Mouse (Mus musculus) testis, postnatal 10 days (tissue): ENCODE measurements around the gene Eya2.
A peak's percentile ranks its signal among the peaks of the same experiment; 100 is the strongest.
"Not testable (repeated sequence)": the region's sequence is repeated elsewhere in the genome, so short reads cannot be mapped to it uniquely, and the experiment has no call there.

Experiments used
- DNase-seq: peaks from one replicate; pipeline ENCODE4 v3.0.0; 2021; ENCODE audit warnings: low spot score

The Eya2 gene

DNA sequence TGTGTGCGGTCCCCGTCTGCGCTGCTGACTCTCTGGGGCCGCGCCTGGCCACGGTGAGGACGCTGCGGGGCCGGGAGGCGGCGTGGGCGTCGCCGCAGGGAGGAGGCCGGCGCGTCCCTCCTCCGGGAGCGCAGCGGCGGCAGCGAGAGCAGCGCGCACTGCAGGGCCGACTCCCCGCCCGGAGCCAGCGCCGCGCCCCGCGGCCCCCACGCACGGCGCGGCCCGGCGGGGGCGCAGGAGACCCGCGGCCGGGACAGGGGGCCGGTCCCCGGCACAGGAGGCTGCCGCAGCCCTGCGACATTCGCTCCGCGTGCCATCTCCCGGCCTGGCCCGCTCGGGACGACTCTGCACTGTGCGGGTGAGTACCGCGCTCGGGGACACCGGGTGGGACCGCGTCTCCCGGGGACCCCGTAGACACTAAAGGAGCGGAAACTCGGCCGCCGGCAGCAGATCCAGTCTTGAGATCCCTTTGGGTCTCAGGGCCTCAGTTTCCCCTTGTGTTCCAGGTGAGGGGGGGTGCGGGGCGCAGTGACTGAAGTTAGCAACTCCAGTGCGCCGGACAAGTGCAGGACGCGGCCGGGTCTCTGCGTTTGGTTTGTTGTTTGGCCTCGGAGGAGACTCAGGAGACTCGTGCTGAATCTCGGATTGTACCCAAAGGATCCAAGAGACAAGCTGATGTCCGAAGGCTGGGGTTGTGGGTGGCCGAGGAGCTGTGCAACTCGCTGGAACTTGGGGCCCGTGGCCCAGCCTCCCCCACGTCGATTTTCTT, at the start of gene Eya2:
TSS of gene Eya2 (plus strand) at position 126 of the 769 bp plus-strand sequence.
- no peak for DNase-seq

DNA sequence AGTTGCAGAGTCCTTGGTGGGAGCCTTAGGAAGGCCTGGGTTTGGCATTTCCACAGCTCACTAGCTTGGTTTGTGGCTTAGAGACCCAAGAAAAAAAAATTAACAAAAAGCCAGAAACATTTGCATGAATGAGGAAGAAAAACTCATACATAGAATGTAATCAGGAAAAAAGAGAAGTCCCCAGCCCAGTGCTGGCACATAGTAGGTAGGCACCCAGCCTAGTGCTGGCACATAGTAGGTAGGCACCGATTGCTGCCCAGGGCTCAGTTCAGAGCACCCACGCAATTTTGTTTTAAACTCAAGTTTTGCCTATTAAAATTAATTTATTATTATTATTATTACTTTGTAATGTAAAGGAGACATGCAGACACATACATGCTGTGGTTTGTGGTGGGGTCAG, 49.1 kb upstream of the Eya2 start:
- DNase-seq, result no peak

DNA sequence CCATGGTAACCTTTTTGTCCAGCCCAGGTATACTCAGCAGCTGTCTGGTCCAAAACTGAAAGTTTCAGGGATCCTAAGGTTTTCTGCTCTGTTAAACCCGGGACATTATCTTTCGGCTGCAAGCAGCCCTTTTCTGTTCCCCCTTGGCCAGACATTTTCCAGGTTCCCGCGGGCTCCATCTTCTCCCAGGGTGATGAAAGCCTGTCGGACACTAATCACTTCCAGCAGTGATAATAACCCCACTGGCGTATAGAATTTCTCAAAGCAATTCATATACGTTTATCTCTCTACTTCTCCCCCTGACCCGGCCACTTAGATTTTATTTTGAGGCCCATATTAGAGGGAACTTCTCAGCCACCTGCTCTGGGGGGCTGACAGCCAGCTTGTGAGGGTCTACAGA, 48.5 kb upstream of the Eya2 start:
- DNase-seq, result no peak

GRCm38 (mm10) chr2:165547410-165547809, 47.4 kb upstream of the Eya2 start:
- peak; percentile 73 for DNase-seq

DNA sequence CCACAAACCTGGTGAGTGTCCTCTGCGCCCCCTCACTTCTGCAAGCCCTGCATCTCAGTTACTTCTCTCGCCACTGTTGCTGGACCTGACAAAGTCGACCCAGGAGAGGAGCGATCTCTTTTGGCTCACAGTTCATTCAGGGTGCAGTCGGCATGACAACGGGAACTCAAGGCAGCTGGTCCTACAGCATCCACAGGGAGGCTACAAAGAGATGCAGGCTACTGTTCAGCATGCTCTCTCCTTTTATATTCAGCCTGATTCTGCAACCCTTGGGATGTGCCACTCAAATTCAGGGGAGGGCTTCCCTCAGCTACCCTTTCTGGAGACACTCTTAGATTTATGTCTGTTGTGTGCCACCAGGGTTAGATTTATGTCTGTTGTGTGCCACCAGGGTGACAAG, 46.2 kb upstream of the Eya2 start:
- no peak for DNase-seq

DNA sequence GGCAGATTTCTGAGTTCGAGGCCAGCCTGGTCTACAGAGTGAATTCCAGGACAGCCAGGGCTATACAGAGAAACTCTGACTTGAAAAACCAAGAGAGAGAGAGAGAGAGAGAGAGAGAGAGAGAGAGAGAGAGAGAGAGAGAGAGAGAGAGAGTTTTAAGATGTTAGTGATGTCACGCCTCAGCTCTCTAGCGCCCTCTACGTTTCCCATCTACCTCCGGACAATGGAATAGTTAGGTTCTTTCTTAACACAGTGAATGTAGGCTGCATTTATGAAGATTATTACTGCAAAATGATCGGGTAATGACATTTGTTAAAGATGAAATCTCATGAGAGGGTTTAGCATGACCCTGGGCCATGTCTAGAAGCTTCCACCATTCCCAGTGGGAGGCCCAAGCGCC, 44.4 kb upstream of the Eya2 start:
- not testable (repeated sequence) for DNase-seq

DNA sequence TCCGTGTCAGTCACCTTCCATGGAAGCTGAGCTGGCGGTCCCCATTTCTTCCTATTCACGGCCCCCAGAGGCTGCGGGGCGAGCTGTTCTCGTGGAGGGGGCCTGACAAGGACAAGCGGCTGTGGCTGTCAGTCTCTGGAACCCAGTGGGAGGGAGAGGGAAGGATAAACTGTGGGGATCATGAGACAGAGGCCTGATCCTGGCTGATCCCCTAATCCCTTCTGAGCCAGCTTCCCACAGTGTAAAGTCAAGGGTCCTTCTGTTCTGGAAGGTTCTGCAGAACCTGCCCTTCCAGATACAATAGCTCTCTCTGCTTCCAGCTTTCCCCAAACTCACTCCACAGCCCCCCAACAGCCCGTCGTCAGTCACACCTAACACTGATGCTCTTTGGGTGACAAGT, 40.8 kb upstream of the Eya2 start:
- no peak for DNase-seq

GRCm38 (mm10) chr2:165557278-165557677, 37.6 kb upstream of the Eya2 start:
- DNase-seq, result no peak

- no peak for DNase-seq
These were observed 35.9 kb upstream of the Eya2 start for GRCm38 (mm10) chr2:165558916-165559315.

GRCm38 (mm10) chr2:165559506-165560235, 35.2 kb upstream of the Eya2 start:
- no peak for DNase-seq

GRCm38 (mm10) chr2:165561861-165562260, 33.0 kb upstream of the Eya2 start:
- no peak for DNase-seq

DNA sequence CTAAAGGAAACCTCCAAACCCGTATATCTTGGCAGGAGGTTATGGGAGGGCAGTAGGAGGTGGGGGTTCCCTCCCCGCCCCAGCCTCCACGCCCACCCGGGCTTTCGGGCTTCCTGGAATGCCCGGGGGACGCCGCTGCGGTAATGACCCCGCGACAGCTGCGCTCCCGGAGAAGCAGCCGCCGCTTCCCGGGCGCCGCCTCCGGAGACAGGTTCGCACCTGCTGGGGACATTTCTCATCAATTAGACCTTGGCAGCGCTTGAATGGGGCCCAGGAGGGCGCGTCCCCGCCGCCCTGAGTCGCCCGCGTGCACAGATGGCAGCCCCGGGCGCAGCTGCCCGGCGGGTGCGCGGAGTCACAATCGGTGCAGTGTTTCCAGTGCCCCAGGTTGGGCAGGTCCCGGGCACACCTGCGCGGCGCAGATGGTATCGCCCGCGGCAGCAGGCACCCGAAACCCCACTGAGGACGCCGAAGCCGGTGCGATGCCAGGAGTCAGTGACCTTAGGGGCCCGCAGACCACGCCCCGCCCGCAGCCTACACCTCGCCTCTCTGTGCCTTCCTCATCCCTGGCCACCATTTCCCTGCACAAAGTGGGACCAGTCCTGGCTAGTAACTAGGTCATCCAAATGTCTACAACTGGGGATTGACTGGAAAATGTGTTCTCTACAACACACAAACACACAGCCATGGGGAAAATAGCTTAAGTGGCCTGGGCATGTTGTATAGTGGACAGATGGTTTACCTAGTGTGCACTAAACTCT, 31.4 kb upstream of the Eya2 start:
- DNase-seq, result no peak

DNA sequence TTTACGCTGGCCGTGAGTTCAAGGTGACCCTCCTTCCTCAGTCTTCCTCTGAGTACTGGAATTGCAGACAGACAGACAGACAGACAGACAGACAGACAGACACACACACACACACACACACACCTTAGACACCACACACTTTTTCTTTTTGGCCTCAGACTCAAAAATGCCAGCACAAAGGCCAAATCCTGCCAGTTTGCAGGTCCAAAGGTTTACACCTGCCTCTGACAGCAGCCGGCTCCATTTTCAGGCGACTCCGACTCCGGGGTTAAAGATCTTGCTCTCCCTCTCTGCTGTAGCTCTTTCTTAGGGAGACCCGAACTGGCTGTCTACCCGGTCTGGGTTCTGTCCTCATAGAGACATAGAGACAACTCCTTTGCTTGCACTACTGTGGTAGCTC, 30.7 kb upstream of the Eya2 start:
- no peak for DNase-seq

- DNase-seq, result no peak
These were observed 30.2 kb upstream of the Eya2 start for GRCm38 (mm10) chr2:165564620-165565019.

DNA sequence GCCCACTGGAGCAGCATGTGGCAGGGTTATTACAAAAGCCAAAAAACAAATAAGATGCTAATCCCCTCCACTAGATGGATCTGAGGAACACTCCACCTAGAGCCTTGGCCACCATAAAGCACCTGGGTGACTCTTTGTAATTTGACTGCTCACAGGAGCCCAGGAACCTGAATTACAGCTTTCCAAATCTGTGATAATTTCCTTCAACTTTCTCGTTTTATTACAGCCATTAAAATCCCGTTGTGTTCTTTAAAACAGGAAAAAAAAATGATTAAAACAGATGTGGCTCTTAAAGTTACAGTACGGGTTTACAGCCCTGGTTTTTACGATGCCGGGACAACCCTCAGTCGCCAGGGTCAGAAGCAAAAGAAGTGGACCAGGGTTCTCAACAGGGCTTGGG, 27.9 kb upstream of the Eya2 start:
- DNase-seq, result no peak

- DNase-seq, result no peak
These were observed 27.0 kb upstream of the Eya2 start for GRCm38 (mm10) chr2:165567820-165568219.

- DNase-seq, result no peak
These were observed 25.9 kb upstream of the Eya2 start for GRCm38 (mm10) chr2:165568911-165569310.

GRCm38 (mm10) chr2:165571216-165571778, 23.5 kb upstream of the Eya2 start:
- no peak for DNase-seq

DNA sequence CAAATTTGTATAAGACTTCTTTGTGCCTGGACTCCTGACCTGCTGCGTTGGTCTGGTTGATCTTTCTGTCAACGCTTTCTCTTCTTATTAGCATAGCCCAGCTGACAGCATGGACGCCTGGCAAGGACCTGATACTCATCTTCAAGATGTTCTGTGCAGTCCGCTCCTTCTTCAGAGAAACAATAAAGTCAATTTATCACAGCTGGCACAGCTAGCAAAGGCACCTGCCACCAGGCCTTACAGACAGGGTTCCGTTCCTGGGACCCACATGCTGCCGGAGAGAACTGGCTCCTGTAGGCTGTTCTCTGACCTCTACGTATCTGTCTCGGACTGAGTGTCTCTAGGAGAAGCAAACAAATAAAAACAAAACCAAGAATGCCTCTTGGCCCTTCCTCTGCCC, 11.8 kb upstream of the Eya2 start:
- no peak for DNase-seq

DNA sequence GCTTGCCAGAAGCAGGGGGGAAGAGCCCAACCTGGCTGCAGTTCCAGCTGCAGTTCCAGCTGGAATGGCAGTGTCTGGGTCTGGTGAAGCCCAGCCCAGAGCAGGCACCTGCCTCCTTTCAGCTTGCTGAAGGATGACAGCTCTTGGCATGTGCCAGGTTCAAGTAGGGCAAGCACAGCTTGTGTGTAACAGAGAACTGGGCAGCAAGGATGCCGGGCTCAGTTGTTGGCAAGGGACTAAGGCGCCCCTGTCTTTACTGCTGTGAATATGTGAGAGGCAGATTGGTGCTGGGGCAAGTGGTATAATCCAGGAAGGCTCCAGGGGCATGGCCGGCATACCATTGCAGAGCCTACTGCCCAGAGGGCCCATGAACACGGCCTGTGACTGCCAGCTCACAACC, 11.3 kb upstream of the Eya2 start:
- no peak for DNase-seq

DNA sequence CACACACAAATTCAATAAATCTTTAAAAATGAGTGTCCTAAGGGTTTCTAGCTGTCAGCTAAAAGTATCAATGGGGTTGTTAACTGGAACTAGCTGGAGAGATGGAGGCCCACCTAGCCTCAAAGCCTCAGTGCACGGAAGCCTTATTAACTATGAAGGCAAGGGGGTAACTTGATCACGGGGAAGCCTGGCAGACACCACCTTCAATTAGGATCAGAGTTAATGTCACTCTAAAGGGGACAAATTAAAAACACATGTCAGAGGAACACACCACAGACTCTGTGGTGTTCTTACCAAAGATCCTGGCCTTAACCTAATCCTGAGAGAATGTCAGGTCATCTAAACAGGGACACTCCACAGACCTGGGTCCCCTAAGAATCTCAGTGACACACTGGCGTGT, 10.3 kb upstream of the Eya2 start:
- DNase-seq, result no peak

DNA sequence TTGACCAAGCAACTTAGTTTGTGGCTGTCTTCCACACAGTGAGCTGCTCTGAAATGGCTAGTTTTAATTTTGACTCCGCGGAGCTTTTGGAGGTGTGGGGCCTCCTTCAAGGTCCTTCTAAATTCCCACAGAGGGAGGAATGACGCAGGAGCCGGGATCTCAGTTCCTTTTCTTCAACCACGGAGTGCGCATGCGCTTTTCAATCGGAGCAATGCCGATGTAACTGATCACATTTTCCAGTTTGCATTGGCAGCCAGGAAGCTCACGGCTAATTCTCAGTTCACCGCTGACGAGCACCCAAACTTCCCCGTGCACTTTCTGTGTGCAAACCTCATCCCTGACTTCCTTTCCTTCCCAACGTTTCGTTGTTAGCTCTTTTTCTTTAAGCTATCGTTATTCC, 4.1 kb upstream of the Eya2 start:
- DNase-seq, result no peak

- no peak for DNase-seq
These were observed 1.1 kb upstream of the Eya2 start for GRCm38 (mm10) chr2:165593763-165594162.
